Mouse (Mus musculus) frontal cortex, adult 2 months (tissue): ENCODE measurements around the gene Iqcf1. TPM values are rescaled to one million over a fixed set of nuclear protein-coding genes. Genes with fewer than 3 reads are reported as not detected.

Source experiments
- polyA plus RNA-seq: library from polyadenylated mRNA; depleted of rRNA; stranded (reverse); fragments of >200 nt; gene quantifications from 2 replicates; pipeline ENCODE4 v1.2.3, GENCODE M21; 2012; rRNA removed

The Iqcf1 gene
- polyA plus RNA-seq, 1 experiment = not detected

Other genes starting within 250 kb of the Iqcf1 start
- gene Poc1a, start 218.9 kb upstream of the Iqcf1 start, polyA plus RNA-seq = 24.2 and 25.6 TPM in 2 replicates
- 92.3 and 101 TPM in 2 replicates for gene Dusp7, start 131.3 kb upstream of the Iqcf1 start, polyA plus RNA-seq
- gene Rpl29, start 70.5 kb upstream of the Iqcf1 start, polyA plus RNA-seq = 727 and 762 TPM in 2 replicates
- gene Acy1, start 61.6 kb upstream of the Iqcf1 start, polyA plus RNA-seq = 9.8 and 9.9 TPM in 2 replicates
- 29.0 and 36.5 TPM in 2 replicates for gene Abhd14b, start 52.5 kb upstream of the Iqcf1 start, polyA plus RNA-seq
- gene Abhd14a, start 52.3 kb upstream of the Iqcf1 start, polyA plus RNA-seq = 73.6 and 78.1 TPM in 2 replicates
- gene Pcbp4, start 46.7 kb upstream of the Iqcf1 start, polyA plus RNA-seq = 220 and 253 TPM in 2 replicates
- 9.7 and 11.2 TPM in 2 replicates for gene Gpr62, start 34.0 kb upstream of the Iqcf1 start, polyA plus RNA-seq
- gene Rrp9, start 24.0 kb upstream of the Iqcf1 start, polyA plus RNA-seq = 45.6 and 45.8 TPM in 2 replicates
- gene Parp3, start 23.0 kb upstream of the Iqcf1 start, polyA plus RNA-seq = 4.3 and 5.1 TPM in 2 replicates
- gene Iqcf5, start 14.6 kb downstream of the Iqcf1 start, polyA plus RNA-seq = 0.25 TPM in 1 of 2 replicates, not detected in the other
- not detected in 2 replicates for gene Iqcf3, start 61.7 kb downstream of the Iqcf1 start, polyA plus RNA-seq
- not detected in 2 replicates for gene Iqcf4, start 71.0 kb downstream of the Iqcf1 start, polyA plus RNA-seq
- not detected in 2 replicates for gene Iqcf6, start 126.6 kb downstream of the Iqcf1 start, polyA plus RNA-seq
- 73.5 and 78.2 TPM in 2 replicates for gene Grm2, start 156.1 kb downstream of the Iqcf1 start, polyA plus RNA-seq
- 96.7 and 104 TPM in 2 replicates for gene Tex264, start 186.0 kb downstream of the Iqcf1 start, polyA plus RNA-seq